Mouse (Mus musculus) liver, embryonic 14.5 days (tissue): ENCODE results near the gene Jmjd1c.

Experiments
- CTCF ChIP-seq: IDR thresholded peaks from 2 replicates; pipeline ENCODE4 v1.5.1; 2016; ENCODE audit warnings: antibody characterized with exemption, low read depth, control low read depth
- EP300 ChIP-seq: IDR thresholded peaks from 2 replicates; pipeline ENCODE4 v1.6.1; 2016; ENCODE audit warnings: antibody characterized with exemption, low read depth

GRCm38 (mm10) chr10:67094922-67095321, 1.0 kb upstream of the Jmjd1c start:
- no peak for TF ChIP-seq CTCF
- TF ChIP-seq EP300, result no peak
